Mouse (Mus musculus) kidney, embryonic 15.5 days (tissue): Measurements from ENCODE around the gene Pcx. TPM values are rescaled to one million over a fixed set of nuclear protein-coding genes. Genes with fewer than 3 reads are reported as not detected.
A peak's percentile ranks its signal among the peaks of the same experiment; 100 is the strongest.

Experiments used
- ATAC-seq: fragments of 200-750 bp; cut with Nextera tagmentation; replicated peaks from 2 replicates; pipeline ENCODE4 v1.8.0; 2017; ENCODE audit warnings: moderate TSS enrichment; ENCODE audit not compliant: low FRiP score
- H3K27ac ChIP-seq: fragments of 300-500 bp; sonication (generic); 2 replicates; pipeline ENCODE4 v1.5.1; 2015; ENCODE audit warnings: mild to moderate bottlenecking, inconsistent platforms
- H3K27me3 ChIP-seq: fragments of 300-500 bp; sonication (generic); 2 replicates; pipeline ENCODE4 v1.6.1; 2015; ENCODE audit warnings: inconsistent platforms
- H3K36me3 ChIP-seq: fragments of 300-500 bp; sonication (generic); 2 replicates; pipeline ENCODE4 v1.6.1; 2015; ENCODE audit warnings: inconsistent platforms
- H3K4me1 ChIP-seq: fragments of 300-500 bp; sonication (generic); 2 replicates; pipeline ENCODE4 v1.6.1; 2015; ENCODE audit warnings: inconsistent platforms
- H3K4me2 ChIP-seq: fragments of 300-500 bp; sonication (generic); 2 replicates; pipeline ENCODE4 v1.6.1; 2015; ENCODE audit warnings: moderate library complexity, mild to moderate bottlenecking, inconsistent platforms
- H3K4me3 ChIP-seq: fragments of 300-500 bp; sonication (generic); replicated peaks from 2 replicates; pipeline ENCODE4 v1.5.1; 2015; ENCODE audit warnings: mild to moderate bottlenecking, inconsistent platforms
- H3K9ac ChIP-seq: fragments of 300-500 bp; sonication (generic); 2 replicates; pipeline ENCODE4 v1.6.1; 2015; ENCODE audit warnings: mild to moderate bottlenecking, inconsistent platforms
- H3K9me3 ChIP-seq: fragments of 300-500 bp; sonication (generic); replicated peaks from 2 replicates; pipeline ENCODE4 v1.6.1; 2016; ENCODE audit warnings: inconsistent platforms
- WGBS: fragments of 180-500 bp; shearing (Covaris S2); methylation state at CpG from one replicate; pipeline ENCODE4 v1.1.7; 2015; ENCODE audit warnings: mixed read lengths; 5-methylcytosine and 5-hydroxymethylcytosine counted together
- polyA plus RNA-seq: library from polyadenylated mRNA; unstranded; fragments of >200 nt; fragmentation: Nextera tagmentation; extraction: Ambion mirVana; gene quantifications from 2 replicates; pipeline ENCODE4 v1.2.1, GENCODE M21; 2015

Pcx gene
- polyA plus RNA-seq, 1 experiment from 2014 or later, result 35.2 TPM

DNA sequence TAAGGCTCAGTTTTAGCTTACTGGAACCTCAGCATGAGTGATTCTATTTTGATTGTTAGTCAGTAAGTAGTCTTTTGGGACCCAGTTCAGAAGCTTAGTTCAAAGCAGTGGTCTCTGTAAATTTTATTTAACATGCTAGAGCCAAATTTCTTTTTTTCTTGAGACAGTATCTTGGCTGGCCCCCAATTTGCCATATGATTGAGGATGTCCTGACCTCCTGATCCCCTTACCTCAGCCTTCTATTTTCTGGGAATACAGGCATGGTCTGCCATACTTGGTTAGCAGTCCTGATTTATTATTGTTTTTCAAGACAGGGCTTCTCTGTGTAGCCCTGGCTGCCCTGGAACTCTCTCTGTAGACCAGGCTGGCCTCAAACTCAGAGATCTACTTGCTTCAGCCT is 25.6 kb downstream of the Pcx start:
- Histone ChIP-seq H3K9ac (no peak overlapping the region), H3K27ac (no peak overlapping the region), H3K4me3 (no peak overlapping the region), H3K9me3 (no peaks in the 10 kb centered on the region), H3K36me3 (no peaks in the 10 kb centered on the region), H3K4me1 (peaks cover 5% of the 10 kb centered on the region; the same call in 1 of the 2 replicates), H3K27me3 (no peaks in the 10 kb centered on the region), H3K4me2 (no peak overlapping the region)
- ATAC-seq, result no peak

GRCm38 (mm10) chr19:4536606-4537005 is 26.3 kb downstream of the Pcx start:
- ATAC-seq, result no peak
- 70% methylated on average over 3 of the region's 3 CpGs for WGBS
- no peaks in the 10 kb centered on the region for H3K36me3 ChIP-seq
- peaks cover 11% of the 10 kb centered on the region for H3K4me1 ChIP-seq
- no peaks in the 10 kb centered on the region for H3K27me3 ChIP-seq
- H3K9me3 ChIP-seq, result no peaks in the 10 kb centered on the region
- no peak overlapping the region for H3K4me2 ChIP-seq
- H3K4me3 ChIP-seq, result no peak overlapping the region
- no peak overlapping the region for H3K27ac ChIP-seq
- no peak overlapping the region for H3K9ac ChIP-seq

GRCm38 (mm10) chr19:4540263-4540662 is 30.0 kb downstream of the Pcx start:
- Histone ChIP-seq H3K9ac (no peak overlapping the region), H3K4me1 (peaks cover 14% of the 10 kb centered on the region), H3K4me2 (no peak overlapping the region), H3K9me3 (no peaks in the 10 kb centered on the region), H3K36me3 (no peaks in the 10 kb centered on the region), H3K27me3 (no peaks in the 10 kb centered on the region), H3K4me3 (no peak overlapping the region), H3K27ac (no peak overlapping the region)
- 80% methylated on average over 6 of the region's 6 CpGs for WGBS
- no peak for ATAC-seq

GRCm38 (mm10) chr19:4540992-4541391 is 30.7 kb downstream of the Pcx start:
- Histone ChIP-seq H3K4me2 (no peak overlapping the region), H3K9ac (no peak overlapping the region), H3K27me3 (no peaks in the 10 kb centered on the region), H3K36me3 (no peaks in the 10 kb centered on the region), H3K27ac (peak overlapping the region; percentile 32), H3K4me1 (peaks cover 14% of the 10 kb centered on the region), H3K9me3 (no peaks in the 10 kb centered on the region), H3K4me3 (no peak overlapping the region)
- ATAC-seq, result no peak
- 57% methylated on average over 3 of the region's 3 CpGs for WGBS

- Histone ChIP-seq H3K27me3 (no peaks in the 10 kb centered on the region), H3K4me2 (no peak overlapping the region), H3K4me3 (no peak overlapping the region), H3K36me3 (no peaks in the 10 kb centered on the region), H3K27ac (0 out of 2 replicates have a peak overlapping the region, but pooled peaks have one; percentile 2), H3K9ac (no peak overlapping the region), H3K9me3 (no peaks in the 10 kb centered on the region), H3K4me1 (peaks cover 11% of the 10 kb centered on the region; the same call in 1 of the 2 replicates)
- no peak for ATAC-seq
Observed at GRCm38 (mm10) chr19:4542081-4542480, 31.8 kb downstream of the Pcx start.

GRCm38 (mm10) chr19:4545091-4545490 is 34.8 kb downstream of the Pcx start:
- Histone ChIP-seq H3K4me3 (no peak overlapping the region), H3K9me3 (no peaks in the 10 kb centered on the region), H3K4me2 (no peak overlapping the region), H3K27me3 (no peaks in the 10 kb centered on the region), H3K4me1 (peaks cover 11% of the 10 kb centered on the region; the same call in 1 of the 2 replicates), H3K9ac (no peak overlapping the region), H3K36me3 (no peaks in the 10 kb centered on the region), H3K27ac (no peak overlapping the region)
- ATAC-seq, result no peak
- WGBS, result 78% methylated on average over 4 of the region's 4 CpGs

- Histone ChIP-seq H3K27me3 (no peaks in the 10 kb centered on the region), H3K27ac (no peak overlapping the region), H3K9me3 (no peaks in the 10 kb centered on the region), H3K4me2 (no peak overlapping the region), H3K36me3 (no peaks in the 10 kb centered on the region), H3K4me1 (peaks cover 9% of the 10 kb centered on the region; the same call in 1 of the 2 replicates), H3K4me3 (no peak overlapping the region), H3K9ac (no peak overlapping the region)
- WGBS, result 90% methylated on average over 6 of the region's 6 CpGs
- no peak for ATAC-seq
Observed at GRCm38 (mm10) chr19:4545841-4546240, 35.6 kb downstream of the Pcx start.

GRCm38 (mm10) chr19:4547801-4548200 is 37.5 kb downstream of the Pcx start:
- no peak overlapping the region for H3K4me3 ChIP-seq
- H3K4me2 ChIP-seq, result no peak overlapping the region
- no peaks in the 10 kb centered on the region for H3K36me3 ChIP-seq
- no peak overlapping the region for H3K9ac ChIP-seq
- no peak overlapping the region for H3K27ac ChIP-seq
- H3K27me3 ChIP-seq, result no peaks in the 10 kb centered on the region
- WGBS, result 85% methylated on average over 6 of the region's 6 CpGs
- no peak for ATAC-seq
- no peaks in the 10 kb centered on the region for H3K4me1 ChIP-seq
- no peaks in the 10 kb centered on the region for H3K9me3 ChIP-seq

- WGBS, result 78% methylated on average over 3 of the region's 3 CpGs
- H3K9ac ChIP-seq, result no peak overlapping the region
- H3K4me3 ChIP-seq, result no peak overlapping the region
- H3K9me3 ChIP-seq, result no peaks in the 10 kb centered on the region
- no peak overlapping the region for H3K27ac ChIP-seq
- H3K27me3 ChIP-seq, result no peaks in the 10 kb centered on the region
- ATAC-seq, result no peak
- H3K4me2 ChIP-seq, result no peak overlapping the region
- H3K4me1 ChIP-seq, result no peaks in the 10 kb centered on the region
- no peaks in the 10 kb centered on the region for H3K36me3 ChIP-seq
Observed at GRCm38 (mm10) chr19:4548305-4548883, 38.1 kb downstream of the Pcx start.

- Histone ChIP-seq H3K9me3 (no peaks in the 10 kb centered on the region), H3K4me2 (no peak overlapping the region), H3K4me1 (0 out of 2 replicates have a peak, but pooled peaks cover 6% of the 10 kb centered on the region), H3K9ac (no peak overlapping the region), H3K27ac (no peak overlapping the region), H3K4me3 (no peak overlapping the region), H3K36me3 (no peaks in the 10 kb centered on the region), H3K27me3 (no peaks in the 10 kb centered on the region)
- ATAC-seq, result no peak
Observed at GRCm38 (mm10) chr19:4554248-4554647, 44.0 kb downstream of the Pcx start.

- H3K4me1 ChIP-seq, result 0 out of 2 replicates have a peak, but pooled peaks cover 6% of the 10 kb centered on the region
- H3K9ac ChIP-seq, result no peak overlapping the region
- no peak for ATAC-seq
- H3K4me2 ChIP-seq, result no peak overlapping the region
- whole genome bisulfite sequencing, result 78% methylated on average over 7 of the region's 7 CpGs
- no peak overlapping the region for H3K4me3 ChIP-seq
- no peaks in the 10 kb centered on the region for H3K9me3 ChIP-seq
- no peak overlapping the region for H3K27ac ChIP-seq
- no peaks in the 10 kb centered on the region for H3K36me3 ChIP-seq
- no peaks in the 10 kb centered on the region for H3K27me3 ChIP-seq
Observed at GRCm38 (mm10) chr19:4555086-4555485, 44.8 kb downstream of the Pcx start.

GRCm38 (mm10) chr19:4556787-4557186 is 46.5 kb downstream of the Pcx start:
- Histone ChIP-seq H3K36me3 (no peaks in the 10 kb centered on the region), H3K4me2 (no peak overlapping the region), H3K27ac (no peak overlapping the region), H3K4me3 (no peak overlapping the region), H3K9ac (no peak overlapping the region), H3K4me1 (0 out of 2 replicates have a peak, but pooled peaks cover 6% of the 10 kb centered on the region), H3K27me3 (no peaks in the 10 kb centered on the region), H3K9me3 (no peaks in the 10 kb centered on the region)
- no peak for ATAC-seq
- WGBS, result 92% methylated on average over 2 of the region's 2 CpGs
